Mouse (Mus musculus) hindbrain, embryonic 10.5 days (tissue): ENCODE data around the gene Ptger1. TPM values are rescaled to one million over a fixed set of nuclear protein-coding genes. Genes with fewer than 3 reads are reported as not detected.

Source experiments
- DNase-seq: peaks from one replicate; pipeline ENCODE4 v3.0.0-alpha.2; 2017; ENCODE audit warnings: low spot score
- H3K27ac ChIP-seq: fragments of 300-500 bp; sonication (generic); 2 replicates; pipeline ENCODE4 v1.5.1; 2016; ENCODE audit warnings: mild to moderate bottlenecking, moderate library complexity
- H3K27me3 ChIP-seq: fragments of 300-500 bp; sonication (generic); 2 replicates; pipeline ENCODE4 v1.6.1; 2016; ENCODE audit warnings: mild to moderate bottlenecking; ENCODE audit not compliant: poor library complexity, insufficient read depth, severe bottlenecking
- H3K36me3 ChIP-seq: fragments of 300-500 bp; sonication (generic); 2 replicates; pipeline ENCODE4 v1.6.1; 2016; ENCODE audit warnings: mild to moderate bottlenecking, moderate library complexity
- H3K4me1 ChIP-seq: fragments of 300-500 bp; sonication (generic); replicated peaks from 2 replicates; pipeline ENCODE4 v1.6.1; 2016; ENCODE audit warnings: mild to moderate bottlenecking
- H3K4me3 ChIP-seq: fragments of 300-500 bp; sonication (generic); 2 replicates; pipeline ENCODE4 v1.5.1; 2016; ENCODE audit warnings: mild to moderate bottlenecking, moderate library complexity
- H3K9me3 ChIP-seq: fragments of 300-500 bp; sonication (generic); 2 replicates; pipeline ENCODE4 v1.6.1; 2016; ENCODE audit warnings: mild to moderate bottlenecking, moderate library complexity
- WGBS: fragments of 180-500 bp; shearing (Covaris S2); methylation state at CpG from one replicate; pipeline ENCODE4 v1.1.7; 2016; 5-methylcytosine and 5-hydroxymethylcytosine counted together
- polyA plus RNA-seq: library from polyadenylated mRNA; unstranded; fragments of >200 nt; fragmentation: Nextera tagmentation; extraction: Ambion mirVana; gene quantifications from 2 replicates; pipeline ENCODE4 v1.2.1, GENCODE M21; 2016

Ptger1 gene
- polyA plus RNA-seq, 1 experiment from 2014 or later = 0.58 TPM

GRCm38 (mm10) chr8:83639649-83640048, 26.8 kb upstream of the Ptger1 start:
- Histone ChIP-seq H3K27me3 (no peaks in the 10 kb centered on the region), H3K36me3 (no peaks in the 10 kb centered on the region), H3K27ac (no peak overlapping the region), H3K4me1 (no peaks in the 10 kb centered on the region), H3K9me3 (peaks cover 5% of the 10 kb centered on the region; the same call in 1 of the 2 replicates), H3K4me3 (no peak overlapping the region)
- WGBS = 77% methylated on average over 5 of the region's 5 CpGs
- no peak for DNase-seq

GRCm38 (mm10) chr8:83647511-83647910, 19.0 kb upstream of the Ptger1 start:
- 94% methylated on average over 11 of the region's 11 CpGs for WGBS
- no peak for DNase-seq
- Histone ChIP-seq H3K36me3 (no peaks in the 10 kb centered on the region), H3K4me3 (no peak overlapping the region), H3K4me1 (peaks cover 7% of the 10 kb centered on the region), H3K9me3 (no peaks in the 10 kb centered on the region), H3K27me3 (no peaks in the 10 kb centered on the region), H3K27ac (no peak overlapping the region)

- no peak overlapping the region for H3K27ac ChIP-seq
- WGBS = 92% methylated on average over 4 of the region's 4 CpGs
- peaks cover 8% of the 10 kb centered on the region for H3K4me1 ChIP-seq
- H3K9me3 ChIP-seq = no peaks in the 10 kb centered on the region
- H3K27me3 ChIP-seq = no peaks in the 10 kb centered on the region
- H3K4me3 ChIP-seq = no peak overlapping the region
- no peak for DNase-seq
- H3K36me3 ChIP-seq = no peaks in the 10 kb centered on the region
Measured at GRCm38 (mm10) chr8:83648031-83648430, 18.4 kb upstream of the Ptger1 start.

GRCm38 (mm10) chr8:83649699-83650098, 16.8 kb upstream of the Ptger1 start:
- Histone ChIP-seq H3K4me1 (peaks cover 20% of the 10 kb centered on the region), H3K36me3 (peaks cover 3% of the 10 kb centered on the region; the same call in 1 of the 2 replicates), H3K27ac (no peak overlapping the region), H3K27me3 (no peaks in the 10 kb centered on the region), H3K4me3 (no peak overlapping the region), H3K9me3 (no peaks in the 10 kb centered on the region)
- no peak for DNase-seq
- WGBS = 89% methylated on average over 6 of the region's 6 CpGs

GRCm38 (mm10) chr8:83652030-83652743, 14.3 kb upstream of the Ptger1 start, which contains the start of gene Gipc1:
TSS of gene Gipc1 (plus strand) at chr8:83652677.
- Histone ChIP-seq H3K36me3 (peaks cover 27% of the 10 kb centered on the region), H3K27ac (peak within 1 kb of the TSS; percentile 96), H3K27me3 (no peaks in the 10 kb centered on the region), H3K4me1 (peaks cover 22% of the 10 kb centered on the region), H3K9me3 (no peaks in the 10 kb centered on the region), H3K4me3 (peak within 1 kb of the TSS; percentile 92)
- WGBS = 5% methylated on average over 50 of the region's 50 CpGs
- peak; percentile 98 for DNase-seq

- WGBS = 4% methylated on average over 46 of the region's 46 CpGs
- Histone ChIP-seq H3K4me3 (peak overlapping the region; percentile 92), H3K27ac (peak overlapping the region; percentile 96), H3K9me3 (no peaks in the 10 kb centered on the region), H3K27me3 (no peaks in the 10 kb centered on the region), H3K4me1 (peaks cover 22% of the 10 kb centered on the region), H3K36me3 (peaks cover 35% of the 10 kb centered on the region)
- DNase-seq = peak; percentile 44
Measured at GRCm38 (mm10) chr8:83652744-83653661, 13.5 kb upstream of the Ptger1 start.

- 53% methylated on average over 10 of the region's 10 CpGs for WGBS
- no peaks in the 10 kb centered on the region for H3K9me3 ChIP-seq
- DNase-seq = no peak
- H3K4me1 ChIP-seq = peaks cover 26% of the 10 kb centered on the region
- peak overlapping the region; percentile 92 for H3K4me3 ChIP-seq
- no peaks in the 10 kb centered on the region for H3K27me3 ChIP-seq
- H3K36me3 ChIP-seq = peaks cover 39% of the 10 kb centered on the region
- H3K27ac ChIP-seq = peak overlapping the region; percentile 96
Measured at GRCm38 (mm10) chr8:83653662-83654017, 12.8 kb upstream of the Ptger1 start.

GRCm38 (mm10) chr8:83654725-83655124, 11.8 kb upstream of the Ptger1 start:
- H3K27me3 ChIP-seq = no peaks in the 10 kb centered on the region
- peaks cover 30% of the 10 kb centered on the region for H3K4me1 ChIP-seq
- H3K9me3 ChIP-seq = no peaks in the 10 kb centered on the region
- peaks cover 39% of the 10 kb centered on the region for H3K36me3 ChIP-seq
- no peak overlapping the region for H3K27ac ChIP-seq
- H3K4me3 ChIP-seq = no peak overlapping the region
- WGBS = 92% methylated on average over 6 of the region's 6 CpGs
- no peak for DNase-seq

GRCm38 (mm10) chr8:83656043-83656442, 10.4 kb upstream of the Ptger1 start:
- Histone ChIP-seq H3K36me3 (peaks cover 39% of the 10 kb centered on the region), H3K9me3 (no peaks in the 10 kb centered on the region), H3K4me3 (no peak overlapping the region), H3K27me3 (no peaks in the 10 kb centered on the region), H3K4me1 (peaks cover 43% of the 10 kb centered on the region), H3K27ac (no peak overlapping the region)
- WGBS = 91% methylated on average over 9 of the region's 9 CpGs
- DNase-seq = no peak

GRCm38 (mm10) chr8:83656484-83657246, 9.8 kb upstream of the Ptger1 start:
- no peak for DNase-seq
- H3K36me3 ChIP-seq = peaks cover 39% of the 10 kb centered on the region
- WGBS = 80% methylated on average over 13 of the region's 13 CpGs
- no peak overlapping the region for H3K4me3 ChIP-seq
- H3K27me3 ChIP-seq = no peaks in the 10 kb centered on the region
- H3K9me3 ChIP-seq = no peaks in the 10 kb centered on the region
- peaks cover 49% of the 10 kb centered on the region for H3K4me1 ChIP-seq
- H3K27ac ChIP-seq = peak overlapping the region; percentile 30; the same call in 1 of the 2 replicates

GRCm38 (mm10) chr8:83660545-83660944, 5.9 kb upstream of the Ptger1 start:
- peaks cover 55% of the 10 kb centered on the region for H3K36me3 ChIP-seq
- 11% methylated on average over 8 of the region's 8 CpGs for WGBS
- no peaks in the 10 kb centered on the region for H3K9me3 ChIP-seq
- DNase-seq = no peak
- H3K4me1 ChIP-seq = peaks cover 53% of the 10 kb centered on the region
- peak overlapping the region; percentile 57 for H3K27ac ChIP-seq
- peak overlapping the region; percentile 14; the same call in 1 of the 2 replicates for H3K4me3 ChIP-seq
- no peaks in the 10 kb centered on the region for H3K27me3 ChIP-seq

- H3K4me3 ChIP-seq = peak overlapping the region; percentile 14; the same call in 1 of the 2 replicates
- H3K27me3 ChIP-seq = no peaks in the 10 kb centered on the region
- H3K27ac ChIP-seq = peak overlapping the region; percentile 57
- peaks cover 54% of the 10 kb centered on the region for H3K4me1 ChIP-seq
- 17% methylated on average over 22 of the region's 22 CpGs for WGBS
- peaks cover 49% of the 10 kb centered on the region for H3K36me3 ChIP-seq
- peak; percentile 46 for DNase-seq
- no peaks in the 10 kb centered on the region for H3K9me3 ChIP-seq
Measured at GRCm38 (mm10) chr8:83660995-83661680, 5.3 kb upstream of the Ptger1 start.
